8 mouse cellular contexts compared by ENCODE assay signal in genomic region chr11:115903384-115904230, GRCm38 (mm10). TPM values are rescaled to one million over a fixed set of nuclear protein-coding genes. Genes with fewer than 3 reads are reported as not detected.
DNase-seq lines count a peak whose midpoint lies in the region; ATAC-seq lines count a peak whose summit lies in the region.

No protein-coding gene starts in this region.

- WGBS in forebrain, embryonic 11.5 days: 83% methylated on average over 11 of the region's 11 CpGs
- WGBS in forebrain, embryonic 14.5 days: 87% methylated on average over 11 of the region's 11 CpGs
- 71% methylated on average over 11 of the region's 11 CpGs for WGBS in embryonic facial prominence, embryonic 12.5 days
- 48% methylated on average over 11 of the region's 11 CpGs for WGBS in intestine, embryonic 16.5 days

- H3K4me3 ChIP-seq in forebrain, embryonic 11.5 days (ENCODE audit: low read depth, low read length): no peak overlapping the region
- H3K4me3 ChIP-seq in forebrain, embryonic 14.5 days (ENCODE audit: low read depth, low read length): no peak overlapping the region
- no peak overlapping the region for H3K4me3 ChIP-seq in embryonic facial prominence, embryonic 12.5 days
- H3K4me3 ChIP-seq in intestine, embryonic 16.5 days (ENCODE audit: low read length): no peak overlapping the region

- H3K27me3 ChIP-seq in forebrain, embryonic 11.5 days (ENCODE audit: control insufficient read depth, insufficient read depth, low read length): no peaks in the 10 kb centered on the region
- no peaks in the 10 kb centered on the region for H3K27me3 ChIP-seq in forebrain, embryonic 14.5 days (replicated peaks; ENCODE audit: control insufficient read depth, insufficient read depth, low read length)
- H3K27me3 ChIP-seq in embryonic facial prominence, embryonic 12.5 days: no peaks in the 10 kb centered on the region
- no peaks in the 10 kb centered on the region for H3K27me3 ChIP-seq in intestine, embryonic 16.5 days (replicated peaks; ENCODE audit: control insufficient read depth, insufficient read depth, low read length)

- 0 out of 2 replicates have a peak overlapping the region, but pooled peaks have one; percentile 6 for H3K27ac ChIP-seq in forebrain, embryonic 11.5 days (ENCODE audit: low read depth, low read length)
- no peak overlapping the region for H3K27ac ChIP-seq in forebrain, embryonic 14.5 days (ENCODE audit: low read depth, low read length)
- peak overlapping the region; percentile 41; the same call in 1 of the 2 replicates for H3K27ac ChIP-seq in embryonic facial prominence, embryonic 12.5 days
- H3K27ac ChIP-seq in intestine, embryonic 16.5 days (ENCODE audit: low read length): peak overlapping the region; percentile 38

- H3K9ac ChIP-seq in forebrain, embryonic 11.5 days (ENCODE audit: low read length): no peak overlapping the region
- no peak overlapping the region for H3K9ac ChIP-seq in forebrain, embryonic 14.5 days (ENCODE audit: low read length)
- no peak overlapping the region for H3K9ac ChIP-seq in embryonic facial prominence, embryonic 12.5 days
- H3K9ac ChIP-seq in intestine, embryonic 16.5 days (ENCODE audit: low read depth, low read length): no peak overlapping the region

- ATAC-seq in forebrain, embryonic 11.5 days (replicated peaks; ENCODE audit: low FRiP score): no peak
- no peak for ATAC-seq in forebrain, embryonic 14.5 days
- ATAC-seq in embryonic facial prominence, embryonic 12.5 days (ENCODE audit: insufficient number of reproducible peaks, insufficient read depth, low FRiP score, low TSS enrichment): no peak
- ATAC-seq in intestine, embryonic 16.5 days: peak; percentile 75
- ATAC-seq in inflammation-experienced regulatory T-cells, adult 6 months: no peak

- no peaks in the 10 kb centered on the region for H3K36me3 ChIP-seq in forebrain, embryonic 11.5 days (ENCODE audit: control insufficient read depth, insufficient read depth, low read length)
- 0 out of 2 replicates have a peak, but pooled peaks cover 11% of the 10 kb centered on the region for H3K36me3 ChIP-seq in forebrain, embryonic 14.5 days (ENCODE audit: control insufficient read depth, insufficient read depth, low read length)
- H3K36me3 ChIP-seq in embryonic facial prominence, embryonic 12.5 days: peaks cover 7% of the 10 kb centered on the region; the same call in 1 of the 2 replicates
- no peaks in the 10 kb centered on the region for H3K36me3 ChIP-seq in intestine, embryonic 16.5 days (ENCODE audit: control insufficient read depth, insufficient read depth, low read length)

- no peaks in the 10 kb centered on the region for H3K9me3 ChIP-seq in forebrain, embryonic 11.5 days (ENCODE audit: control insufficient read depth, low read length)
- no peaks in the 10 kb centered on the region for H3K9me3 ChIP-seq in forebrain, embryonic 14.5 days (replicated peaks; ENCODE audit: control insufficient read depth, low read length)
- no peaks in the 10 kb centered on the region for H3K9me3 ChIP-seq in embryonic facial prominence, embryonic 12.5 days
- no peaks in the 10 kb centered on the region for H3K9me3 ChIP-seq in intestine, embryonic 16.5 days (ENCODE audit: control insufficient read depth, low read length)

- H3K4me1 ChIP-seq in forebrain, embryonic 11.5 days (replicated peaks; ENCODE audit: control insufficient read depth, insufficient read depth, low read length): peaks cover 10% of the 10 kb centered on the region; the same call in 1 of the 2 replicates
- no peaks in the 10 kb centered on the region for H3K4me1 ChIP-seq in forebrain, embryonic 14.5 days (ENCODE audit: control insufficient read depth, insufficient read depth, low read length)
- peaks cover 34% of the 10 kb centered on the region for H3K4me1 ChIP-seq in embryonic facial prominence, embryonic 12.5 days
- H3K4me1 ChIP-seq in intestine, embryonic 16.5 days (ENCODE audit: control insufficient read depth, insufficient read depth, low read length): peaks cover 41% of the 10 kb centered on the region

- DNase-seq in forebrain, embryonic 11.5 days (ENCODE audit: low spot score): peak; percentile 54
- DNase-seq in forebrain, embryonic 14.5 days (ENCODE audit: low spot score): no peak
- peak; percentile 68 for DNase-seq in lung, postnatal 36 days
- DNase-seq in layer of hippocampus, adult 11-12 months (ENCODE audit: low spot score): no peak
- no peak for DNase-seq in right cerebral cortex, postnatal 36 days (ENCODE audit: low spot score in 2 of 2)

- H3K4me2 ChIP-seq in forebrain, embryonic 11.5 days (ENCODE audit: low read depth, low read length, severe bottlenecking): no peak overlapping the region
- no peak overlapping the region for H3K4me2 ChIP-seq in forebrain, embryonic 14.5 days (ENCODE audit: low read length)
- H3K4me2 ChIP-seq in embryonic facial prominence, embryonic 12.5 days (replicated peaks): no peak overlapping the region
- no peak overlapping the region for H3K4me2 ChIP-seq in intestine, embryonic 16.5 days (ENCODE audit: low read depth, low read length)

RNA-seq across cellular contexts. Expression of gene Smim5, which starts 3.8 kb away (rescaled TPM):
- polyA plus RNA-seq in forebrain, embryonic 11.5 days (2014; fragmentation: Nextera tagmentation; extraction: Ambion mirVana): 2.0 and 2.6 TPM in 2 replicates
- 0.52 and 1.6 TPM in 2 replicates for polyA plus RNA-seq in forebrain, embryonic 14.5 days (2014; fragmentation: Nextera tagmentation; extraction: Ambion mirVana)
- 1.8 and 2.4 TPM in 2 replicates for polyA plus RNA-seq in embryonic facial prominence, embryonic 12.5 days (2016; fragmentation: Nextera tagmentation; extraction: Ambion mirVana)
- 1.6 and 3.1 TPM in 2 replicates for polyA plus RNA-seq in intestine, embryonic 16.5 days (2015; fragmentation: Nextera tagmentation; extraction: Ambion mirVana)
- 1 to 10 TPM in 2 of 3 experiments, under 1 TPM in 1; 0.40 to 1.4 (median 1.1) TPM for polyA plus RNA-seq in inflammation-experienced regulatory T-cells, adult 6 months (2017; shearing (Covaris generic))

RNA-seq across cellular contexts. Expression of gene Smim6, which starts 8.2 kb away (rescaled TPM):
- 0.72 and 0.95 TPM in 2 replicates for polyA plus RNA-seq in forebrain, embryonic 11.5 days (2014; fragmentation: Nextera tagmentation; extraction: Ambion mirVana)
- 0.18 and 0.22 TPM in 2 replicates for polyA plus RNA-seq in forebrain, embryonic 14.5 days (2014; fragmentation: Nextera tagmentation; extraction: Ambion mirVana)
- 1.00 and 1.7 TPM in 2 replicates for polyA plus RNA-seq in embryonic facial prominence, embryonic 12.5 days (2016; fragmentation: Nextera tagmentation; extraction: Ambion mirVana)
- 33.8 and 38.6 TPM in 2 replicates for polyA plus RNA-seq in intestine, embryonic 16.5 days (2015; fragmentation: Nextera tagmentation; extraction: Ambion mirVana)
- 1 to 10 TPM; 2.7 to 5.1 (median 4.3) TPM for polyA plus RNA-seq in inflammation-experienced regulatory T-cells, adult 6 months (2017; shearing (Covaris generic))

RNA-seq across cellular contexts. Expression of gene Sap30bp, which starts 29.5 kb away (rescaled TPM):
- 55.2 and 56.3 TPM in 2 replicates for polyA plus RNA-seq in forebrain, embryonic 11.5 days (2014; fragmentation: Nextera tagmentation; extraction: Ambion mirVana)
- 55.8 and 56.5 TPM in 2 replicates for polyA plus RNA-seq in forebrain, embryonic 14.5 days (2014; fragmentation: Nextera tagmentation; extraction: Ambion mirVana)
- 46.9 and 47.0 TPM in 2 replicates for polyA plus RNA-seq in embryonic facial prominence, embryonic 12.5 days (2016; fragmentation: Nextera tagmentation; extraction: Ambion mirVana)
- polyA plus RNA-seq in intestine, embryonic 16.5 days (2015; fragmentation: Nextera tagmentation; extraction: Ambion mirVana): 27.3 and 29.2 TPM in 2 replicates
- polyA plus RNA-seq in inflammation-experienced regulatory T-cells, adult 6 months (2017; shearing (Covaris generic)): 10 to 100 TPM; 35.6 to 55.2 (median 39.2) TPM

RNA-seq across cellular contexts. Expression of gene Recql5, which starts 29.7 kb away (rescaled TPM):
- 28.3 and 35.6 TPM in 2 replicates for polyA plus RNA-seq in forebrain, embryonic 11.5 days (2014; fragmentation: Nextera tagmentation; extraction: Ambion mirVana)
- polyA plus RNA-seq in forebrain, embryonic 14.5 days (2014; fragmentation: Nextera tagmentation; extraction: Ambion mirVana): 16.5 and 20.4 TPM in 2 replicates
- 26.3 and 28.7 TPM in 2 replicates for polyA plus RNA-seq in embryonic facial prominence, embryonic 12.5 days (2016; fragmentation: Nextera tagmentation; extraction: Ambion mirVana)
- polyA plus RNA-seq in intestine, embryonic 16.5 days (2015; fragmentation: Nextera tagmentation; extraction: Ambion mirVana): 15.7 and 16.7 TPM in 2 replicates
- polyA plus RNA-seq in inflammation-experienced regulatory T-cells, adult 6 months (2017; shearing (Covaris generic)): 10 to 100 TPM; 18.2 to 30.3 (median 23.7) TPM

RNA-seq across cellular contexts. Expression of gene Myo15b, which starts 45.4 kb away (rescaled TPM):
- 0.16 TPM in 1 of 2 replicates, not detected in the other for polyA plus RNA-seq in forebrain, embryonic 11.5 days (2014; fragmentation: Nextera tagmentation; extraction: Ambion mirVana)
- not detected in 2 replicates for polyA plus RNA-seq in forebrain, embryonic 14.5 days (2014; fragmentation: Nextera tagmentation; extraction: Ambion mirVana)
- polyA plus RNA-seq in embryonic facial prominence, embryonic 12.5 days (2016; fragmentation: Nextera tagmentation; extraction: Ambion mirVana): 0.10 and 0.18 TPM in 2 replicates
- 168 and 230 TPM in 2 replicates for polyA plus RNA-seq in intestine, embryonic 16.5 days (2015; fragmentation: Nextera tagmentation; extraction: Ambion mirVana)
- not detected for polyA plus RNA-seq in inflammation-experienced regulatory T-cells, adult 6 months (2017; shearing (Covaris generic))

Comparison
In these comparisons a context has a peak if more than half of its experiments do, and no peak if none do; other contexts are left out.
1. DNase-seq: peak in forebrain, embryonic 11.5 days (single experiment) and lung, postnatal 36 days (single experiment); none in forebrain, embryonic 14.5 days (single experiment), layer of hippocampus, adult 11-12 months (single experiment) and right cerebral cortex, postnatal 36 days (0 of 2).